Mouse (Mus musculus) limb, embryonic 13.5 days (tissue): ENCODE measurements around the gene Lrrfip1. TPM values are rescaled to one million over a fixed set of nuclear protein-coding genes. Genes with fewer than 3 reads are reported as not detected.

Experiments used
- ATAC-seq: fragments of 200-750 bp; cut with Nextera tagmentation; 2 replicates; pipeline ENCODE4 v1.8.0; 2017; ENCODE audit warnings: low read depth, moderate number of reproducible peaks, moderate TSS enrichment; ENCODE audit not compliant: low FRiP score
- H3K27ac ChIP-seq: fragments of 300-500 bp; sonication (generic); 2 replicates; pipeline ENCODE4 v1.5.1; 2015; ENCODE audit warnings: inconsistent platforms, mild to moderate bottlenecking, moderate library complexity
- H3K27me3 ChIP-seq: fragments of 300-500 bp; sonication (generic); 2 replicates; pipeline ENCODE4 v1.6.1; 2015; ENCODE audit warnings: mild to moderate bottlenecking, inconsistent platforms
- H3K36me3 ChIP-seq: fragments of 300-500 bp; sonication (generic); 2 replicates; pipeline ENCODE4 v1.6.1; 2015; ENCODE audit warnings: inconsistent platforms, mild to moderate bottlenecking, moderate library complexity
- H3K4me1 ChIP-seq: fragments of 300-500 bp; sonication (generic); 2 replicates; pipeline ENCODE4 v1.6.1; 2015; ENCODE audit warnings: inconsistent platforms
- H3K4me2 ChIP-seq: fragments of 300-500 bp; sonication (generic); replicated peaks from 2 replicates; pipeline ENCODE4 v1.6.1; 2015; ENCODE audit warnings: inconsistent platforms, mild to moderate bottlenecking, moderate library complexity
- H3K4me3 ChIP-seq: fragments of 300-500 bp; sonication (generic); 2 replicates; pipeline ENCODE4 v1.5.1; 2015; ENCODE audit warnings: moderate library complexity, mild to moderate bottlenecking, inconsistent platforms
- H3K9ac ChIP-seq: fragments of 300-500 bp; sonication (generic); 2 replicates; pipeline ENCODE4 v1.6.1; 2015; ENCODE audit warnings: mild to moderate bottlenecking, inconsistent platforms
- H3K9me3 ChIP-seq: fragments of 300-500 bp; sonication (generic); 2 replicates; pipeline ENCODE4 v1.6.1; 2016; ENCODE audit warnings: inconsistent platforms
- WGBS: fragments of 180-500 bp; shearing (Covaris S2); methylation state at CpG from one replicate; pipeline ENCODE4 v1.1.7; 2015; 5-methylcytosine and 5-hydroxymethylcytosine counted together
- polyA plus RNA-seq: library from polyadenylated mRNA; unstranded; fragments of >200 nt; fragmentation: Nextera tagmentation; extraction: Ambion mirVana; gene quantifications from 2 replicates; pipeline ENCODE4 v1.2.1, GENCODE M21; 2015

The Lrrfip1 gene
- polyA plus RNA-seq, 1 experiment from 2014 or later: 35.7 TPM

- H3K27me3 ChIP-seq: no peaks in the 10 kb centered on the region
- H3K4me3 ChIP-seq: no peak overlapping the region
- 40% methylated on average over 5 of the region's 5 CpGs for WGBS
- no peaks in the 10 kb centered on the region for H3K9me3 ChIP-seq
- H3K9ac ChIP-seq: no peak overlapping the region
- H3K36me3 ChIP-seq: no peaks in the 10 kb centered on the region
- peaks cover 72% of the 10 kb centered on the region for H3K4me1 ChIP-seq
- 0 out of 2 replicates have a peak overlapping the region, but pooled peaks have one; percentile 48 for H3K27ac ChIP-seq
- H3K4me2 ChIP-seq: no peak overlapping the region
- no peak for ATAC-seq
Measured at GRCm38 (mm10) chr1:91062363-91062762, 63.8 kb downstream of the Lrrfip1 start.

- Histone ChIP-seq H3K4me1 (peaks cover 76% of the 10 kb centered on the region), H3K9ac (no peak overlapping the region), H3K27me3 (no peaks in the 10 kb centered on the region), H3K27ac (no peak overlapping the region; the same call in 1 of the 2 replicates), H3K4me3 (no peak overlapping the region), H3K4me2 (no peak overlapping the region), H3K36me3 (no peaks in the 10 kb centered on the region), H3K9me3 (no peaks in the 10 kb centered on the region)
- ATAC-seq: no peak
- WGBS: 54% methylated on average over 2 of the region's 2 CpGs
Measured at GRCm38 (mm10) chr1:91064053-91064452, 65.5 kb downstream of the Lrrfip1 start.

GRCm38 (mm10) chr1:91064903-91065525, 66.5 kb downstream of the Lrrfip1 start:
- no peaks in the 10 kb centered on the region for H3K36me3 ChIP-seq
- no peak overlapping the region for H3K27ac ChIP-seq
- H3K9ac ChIP-seq: no peak overlapping the region
- H3K4me1 ChIP-seq: peaks cover 74% of the 10 kb centered on the region
- no peaks in the 10 kb centered on the region for H3K9me3 ChIP-seq
- H3K27me3 ChIP-seq: no peaks in the 10 kb centered on the region
- WGBS: 79% methylated on average over 11 of the region's 11 CpGs
- ATAC-seq: no peak
- H3K4me2 ChIP-seq: no peak overlapping the region
- no peak overlapping the region for H3K4me3 ChIP-seq

- H3K4me3 ChIP-seq: no peak overlapping the region
- no peaks in the 10 kb centered on the region for H3K36me3 ChIP-seq
- H3K9ac ChIP-seq: no peak overlapping the region
- H3K4me1 ChIP-seq: peaks cover 64% of the 10 kb centered on the region
- H3K27me3 ChIP-seq: no peaks in the 10 kb centered on the region
- ATAC-seq: no peak
- 94% methylated on average over 6 of the region's 6 CpGs for WGBS
- no peaks in the 10 kb centered on the region for H3K9me3 ChIP-seq
- no peak overlapping the region for H3K4me2 ChIP-seq
- H3K27ac ChIP-seq: no peak overlapping the region
Measured at GRCm38 (mm10) chr1:91066061-91066460, 67.5 kb downstream of the Lrrfip1 start.

GRCm38 (mm10) chr1:91066599-91066998, 68.1 kb downstream of the Lrrfip1 start:
- 70% methylated on average over 2 of the region's 2 CpGs for WGBS
- Histone ChIP-seq H3K27ac (no peak overlapping the region), H3K4me1 (peaks cover 60% of the 10 kb centered on the region), H3K27me3 (no peaks in the 10 kb centered on the region), H3K4me3 (no peak overlapping the region), H3K36me3 (no peaks in the 10 kb centered on the region), H3K9ac (no peak overlapping the region), H3K4me2 (no peak overlapping the region), H3K9me3 (no peaks in the 10 kb centered on the region)
- ATAC-seq: no peak

GRCm38 (mm10) chr1:91067716-91068115, 69.2 kb downstream of the Lrrfip1 start:
- 67% methylated on average over 6 of the region's 6 CpGs for WGBS
- H3K36me3 ChIP-seq: no peaks in the 10 kb centered on the region
- no peaks in the 10 kb centered on the region for H3K27me3 ChIP-seq
- H3K4me2 ChIP-seq: no peak overlapping the region
- H3K4me1 ChIP-seq: peaks cover 55% of the 10 kb centered on the region
- H3K4me3 ChIP-seq: no peak overlapping the region
- no peaks in the 10 kb centered on the region for H3K9me3 ChIP-seq
- no peak overlapping the region for H3K27ac ChIP-seq
- no peak overlapping the region for H3K9ac ChIP-seq
- no peak for ATAC-seq

GRCm38 (mm10) chr1:91069575-91069974, 71.0 kb downstream of the Lrrfip1 start:
- no peak for ATAC-seq
- Histone ChIP-seq H3K9me3 (no peaks in the 10 kb centered on the region), H3K4me1 (peaks cover 36% of the 10 kb centered on the region), H3K9ac (no peak overlapping the region), H3K4me3 (no peak overlapping the region), H3K4me2 (no peak overlapping the region), H3K36me3 (no peaks in the 10 kb centered on the region), H3K27me3 (no peaks in the 10 kb centered on the region), H3K27ac (no peak overlapping the region)
- WGBS: 85% methylated on average over 6 of the region's 6 CpGs

GRCm38 (mm10) chr1:91070547-91070946, 72.0 kb downstream of the Lrrfip1 start:
- WGBS: 96% methylated on average over 8 of the region's 8 CpGs
- H3K4me1 ChIP-seq: peaks cover 26% of the 10 kb centered on the region
- no peak for ATAC-seq
- H3K4me3 ChIP-seq: no peak overlapping the region
- H3K9ac ChIP-seq: no peak overlapping the region
- H3K27ac ChIP-seq: no peak overlapping the region
- no peaks in the 10 kb centered on the region for H3K27me3 ChIP-seq
- no peak overlapping the region for H3K4me2 ChIP-seq
- H3K9me3 ChIP-seq: no peaks in the 10 kb centered on the region
- H3K36me3 ChIP-seq: no peaks in the 10 kb centered on the region

GRCm38 (mm10) chr1:91071671-91072290, 73.2 kb downstream of the Lrrfip1 start:
- no peak overlapping the region for H3K4me2 ChIP-seq
- H3K27me3 ChIP-seq: no peaks in the 10 kb centered on the region
- no peak overlapping the region for H3K9ac ChIP-seq
- no peak for ATAC-seq
- WGBS: 77% methylated on average over 10 of the region's 10 CpGs
- peaks cover 34% of the 10 kb centered on the region for H3K4me1 ChIP-seq
- H3K36me3 ChIP-seq: no peaks in the 10 kb centered on the region
- no peak overlapping the region for H3K27ac ChIP-seq
- no peak overlapping the region for H3K4me3 ChIP-seq
- no peaks in the 10 kb centered on the region for H3K9me3 ChIP-seq

- Histone ChIP-seq H3K36me3 (no peaks in the 10 kb centered on the region), H3K4me2 (no peak overlapping the region), H3K4me1 (peaks cover 30% of the 10 kb centered on the region), H3K27ac (no peak overlapping the region), H3K4me3 (no peak overlapping the region), H3K27me3 (no peaks in the 10 kb centered on the region), H3K9ac (no peak overlapping the region), H3K9me3 (no peaks in the 10 kb centered on the region)
- no peak for ATAC-seq
- 36% methylated on average over 8 of the region's 8 CpGs for WGBS
Measured at GRCm38 (mm10) chr1:91076946-91077345, 78.4 kb downstream of the Lrrfip1 start.

- Histone ChIP-seq H3K4me3 (no peak overlapping the region), H3K9me3 (no peaks in the 10 kb centered on the region), H3K27me3 (no peaks in the 10 kb centered on the region), H3K27ac (no peak overlapping the region), H3K4me1 (peaks cover 28% of the 10 kb centered on the region), H3K9ac (no peak overlapping the region), H3K4me2 (no peak overlapping the region), H3K36me3 (no peaks in the 10 kb centered on the region)
- ATAC-seq: no peak
- 86% methylated on average over 9 of the region's 9 CpGs for WGBS
Measured at GRCm38 (mm10) chr1:91077456-91077855, 78.9 kb downstream of the Lrrfip1 start.

GRCm38 (mm10) chr1:91077980-91078379, 79.4 kb downstream of the Lrrfip1 start:
- Histone ChIP-seq H3K4me2 (no peak overlapping the region), H3K27ac (no peak overlapping the region), H3K4me3 (no peak overlapping the region)

More at GRCm38 (mm10) chr1:91077980-91078379, 79.4 kb downstream of the Lrrfip1 start:
- Histone ChIP-seq H3K9me3 (no peaks in the 10 kb centered on the region), H3K27me3 (no peaks in the 10 kb centered on the region), H3K36me3 (no peaks in the 10 kb centered on the region), H3K4me1 (peaks cover 28% of the 10 kb centered on the region), H3K9ac (no peak overlapping the region)
- no peak for ATAC-seq
- 73% methylated on average over 8 of the region's 8 CpGs for WGBS
